Comparison of ENCODE assay signal across 8 mouse cellular contexts in genomic region chr3:69006246-69006760, GRCm38 (mm10). TPM values are rescaled to one million over a fixed set of nuclear protein-coding genes. Genes with fewer than 3 reads are reported as not detected.
DNase-seq lines count a peak whose midpoint lies in the region; ATAC-seq and TF ChIP-seq lines count a peak whose summit lies in the region.

No protein-coding gene starts in this region.

- no peak for TF ChIP-seq CTCF in lung, embryonic 14.5 days (IDR thresholded peaks at IDR 0.05; ENCODE audit: low read depth)
- no peak for TF ChIP-seq CTCF in cortical plate, adult 2 months (IDR thresholded peaks at IDR 0.05; ENCODE audit: extremely low read depth, insufficient read depth, low read length)

- DNase-seq in lung, embryonic 14.5 days = no peak
- no peak for DNase-seq in lung, postnatal 14 days
- no peak for DNase-seq in gastrocnemius, postnatal 36 days
- no peak for DNase-seq in layer of hippocampus, postnatal 10 days (ENCODE audit: low spot score in 2 of 2)

- peak overlapping the region; percentile 99 for H3K4me3 ChIP-seq in lung, embryonic 14.5 days (ENCODE audit: low read depth, low read length)
- peak overlapping the region; percentile 55 for H3K4me3 ChIP-seq in cortical plate, adult 2 months (ENCODE audit: insufficient read depth, low read length)
- peak overlapping the region; percentile 96 for H3K4me3 ChIP-seq in hindbrain, embryonic 16.5 days (ENCODE audit: low read length)
- peak overlapping the region; percentile 98 for H3K4me3 ChIP-seq in midbrain, embryonic 13.5 days (replicated peaks)

- no peaks in the 10 kb centered on the region for H3K27me3 ChIP-seq in lung, embryonic 14.5 days (ENCODE audit: insufficient read depth, low read length)
- no peaks in the 10 kb centered on the region for H3K27me3 ChIP-seq in hindbrain, embryonic 16.5 days (replicated peaks; ENCODE audit: control insufficient read depth, insufficient read depth, low read length)
- H3K27me3 ChIP-seq in midbrain, embryonic 13.5 days = no peaks in the 10 kb centered on the region

- no peak for TF ChIP-seq POLR2A in cortical plate, adult 2 months (IDR thresholded peaks at IDR 0.05; ENCODE audit: extremely low read depth, insufficient read depth, low read length)

- ATAC-seq in lung, embryonic 14.5 days (ENCODE audit: insufficient read depth) = no peak
- ATAC-seq in hindbrain, embryonic 16.5 days = no peak
- ATAC-seq in midbrain, embryonic 13.5 days = no peak
- no peak for ATAC-seq in erythroid progenitor cell, adult 5-6 weeks (replicated peaks; ENCODE audit: low FRiP score, poor library complexity, severe bottlenecking)

- peak overlapping the region; percentile 90 for H3K4me2 ChIP-seq in lung, embryonic 14.5 days
- H3K4me2 ChIP-seq in hindbrain, embryonic 16.5 days (ENCODE audit: low read length) = peak overlapping the region; percentile 94
- peak overlapping the region; percentile 95 for H3K4me2 ChIP-seq in midbrain, embryonic 13.5 days (replicated peaks)

- H3K4me1 ChIP-seq in lung, embryonic 14.5 days (ENCODE audit: insufficient read depth) = peaks cover 3% of the 10 kb centered on the region; the same call in 1 of the 2 replicates
- no peaks in the 10 kb centered on the region; the same call in 1 of the 2 replicates for H3K4me1 ChIP-seq in cortical plate, adult 2 months (ENCODE audit: control insufficient read depth, insufficient read depth, low read length)
- H3K4me1 ChIP-seq in hindbrain, embryonic 16.5 days (ENCODE audit: control insufficient read depth, insufficient read depth, low read depth, low read length) = peaks cover 11% of the 10 kb centered on the region
- peaks cover 18% of the 10 kb centered on the region for H3K4me1 ChIP-seq in midbrain, embryonic 13.5 days (replicated peaks)

- intact Hi-C loops in gastrocnemius, postnatal 36 days (cut with DNase I) = loop anchor here (5.0 kb wide), 1 partner anchor 36 kb away; the partner anchor contains the start of gene Trim59

- H3K9ac ChIP-seq in lung, embryonic 14.5 days = peak overlapping the region; percentile 97
- peak overlapping the region; percentile 75 for H3K9ac ChIP-seq in hindbrain, embryonic 16.5 days (ENCODE audit: low read depth, low read length)
- peak overlapping the region; percentile 88 for H3K9ac ChIP-seq in midbrain, embryonic 13.5 days (replicated peaks)

- H3K9me3 ChIP-seq in lung, embryonic 14.5 days (ENCODE audit: low read depth, low read length) = no peaks in the 10 kb centered on the region
- H3K9me3 ChIP-seq in hindbrain, embryonic 16.5 days (ENCODE audit: control insufficient read depth, low read length) = no peaks in the 10 kb centered on the region
- no peaks in the 10 kb centered on the region for H3K9me3 ChIP-seq in midbrain, embryonic 13.5 days

- peak overlapping the region; percentile 98 for H3K27ac ChIP-seq in lung, embryonic 14.5 days (ENCODE audit: low read depth)
- H3K27ac ChIP-seq in cortical plate, adult 2 months (ENCODE audit: insufficient read depth, low read length) = no peak overlapping the region
- H3K27ac ChIP-seq in hindbrain, embryonic 16.5 days (ENCODE audit: low read depth, low read length) = peak overlapping the region; percentile 86
- peak overlapping the region; percentile 78; the same call in 1 of the 2 replicates for H3K27ac ChIP-seq in midbrain, embryonic 13.5 days

- H3K36me3 ChIP-seq in lung, embryonic 14.5 days (ENCODE audit: insufficient read depth) = peaks cover 10% of the 10 kb centered on the region
- H3K36me3 ChIP-seq in hindbrain, embryonic 16.5 days (ENCODE audit: control insufficient read depth, insufficient read depth, low read length) = no peaks in the 10 kb centered on the region
- no peaks in the 10 kb centered on the region for H3K36me3 ChIP-seq in midbrain, embryonic 13.5 days

- WGBS in lung, embryonic 14.5 days = 4% methylated on average over 21 of the region's 21 CpGs
- 6% methylated on average over 21 of the region's 21 CpGs for WGBS in hindbrain, embryonic 16.5 days
- WGBS in midbrain, embryonic 13.5 days = 7% methylated on average over 21 of the region's 21 CpGs

RNA-seq across cellular contexts. Expression of gene Smc4, which starts 1.8 kb away (rescaled TPM):
- polyA plus RNA-seq in lung, embryonic 14.5 days (2014; fragmentation: Nextera tagmentation; extraction: Ambion mirVana) = 211 and 219 TPM in 2 replicates
- 4.3 and 4.5 TPM in 2 replicates for polyA plus RNA-seq in cortical plate, adult 2 months (2012; rRNA removed)
- 36.1 and 37.5 TPM in 2 replicates for polyA plus RNA-seq in hindbrain, embryonic 16.5 days (2015; fragmentation: Nextera tagmentation; extraction: Ambion mirVana)
- polyA plus RNA-seq in midbrain, embryonic 13.5 days (2015; fragmentation: Nextera tagmentation; extraction: Ambion mirVana) = 91.4 and 94.1 TPM in 2 replicates
- 1 to 10 TPM; 7.6 to 9.0 TPM for total RNA-seq in gastrocnemius, postnatal 36 days (2021)
- total RNA-seq in layer of hippocampus, postnatal 10 days (2021) = 10 to 100 TPM; 14.7 to 15.5 TPM
- 764 and 1,013 TPM in 2 replicates for total RNA-seq in erythroid progenitor cell, adult 5-6 weeks (2015; ENCODE audit: low replicate concordance)
- total RNA-seq in erythroid progenitor cell, adult 5-6 weeks (2017; ENCODE audit: low replicate concordance) = 1,945 and 2,175 TPM in 2 replicates

RNA-seq across cellular contexts. Expression of gene Ift80, which starts 1.9 kb away (rescaled TPM):
- 17.6 and 21.4 TPM in 2 replicates for polyA plus RNA-seq in lung, embryonic 14.5 days (2014; fragmentation: Nextera tagmentation; extraction: Ambion mirVana)
- 17.0 and 21.4 TPM in 2 replicates for polyA plus RNA-seq in cortical plate, adult 2 months (2012; rRNA removed)
- 7.8 and 9.1 TPM in 2 replicates for polyA plus RNA-seq in hindbrain, embryonic 16.5 days (2015; fragmentation: Nextera tagmentation; extraction: Ambion mirVana)
- polyA plus RNA-seq in midbrain, embryonic 13.5 days (2015; fragmentation: Nextera tagmentation; extraction: Ambion mirVana) = 10.0 and 11.4 TPM in 2 replicates
- total RNA-seq in gastrocnemius, postnatal 36 days (2021) = 1 to 10 TPM; 2.6 to 3.9 TPM
- 10 to 100 TPM; 13.4 to 22.5 TPM for total RNA-seq in layer of hippocampus, postnatal 10 days (2021)
- total RNA-seq in erythroid progenitor cell, adult 5-6 weeks (2015; ENCODE audit: low replicate concordance) = 155 and 233 TPM in 2 replicates
- 270 and 271 TPM in 2 replicates for total RNA-seq in erythroid progenitor cell, adult 5-6 weeks (2017; ENCODE audit: low replicate concordance)

RNA-seq across cellular contexts. Expression of gene Trim59, which starts 38.3 kb away (rescaled TPM):
- 146 and 153 TPM in 2 replicates for polyA plus RNA-seq in lung, embryonic 14.5 days (2014; fragmentation: Nextera tagmentation; extraction: Ambion mirVana)
- 10.5 and 13.4 TPM in 2 replicates for polyA plus RNA-seq in cortical plate, adult 2 months (2012; rRNA removed)
- 32.0 and 36.4 TPM in 2 replicates for polyA plus RNA-seq in hindbrain, embryonic 16.5 days (2015; fragmentation: Nextera tagmentation; extraction: Ambion mirVana)
- polyA plus RNA-seq in midbrain, embryonic 13.5 days (2015; fragmentation: Nextera tagmentation; extraction: Ambion mirVana) = 77.0 and 80.6 TPM in 2 replicates
- 1 to 10 TPM in 1 of 2 experiments, under 1 TPM in 1; 0.91 to 1.4 TPM for total RNA-seq in gastrocnemius, postnatal 36 days (2021)
- 1 to 10 TPM; 8.6 to 8.7 TPM for total RNA-seq in layer of hippocampus, postnatal 10 days (2021)
- 516 and 641 TPM in 2 replicates for total RNA-seq in erythroid progenitor cell, adult 5-6 weeks (2015; ENCODE audit: low replicate concordance)
- 350 and 524 TPM in 2 replicates for total RNA-seq in erythroid progenitor cell, adult 5-6 weeks (2017; ENCODE audit: low replicate concordance)
